In genomic region chr14:56628336-56628735, GRCm38 (mm10) we compare ENCODE assay signal across 15 mouse cellular contexts. TPM values are rescaled to one million over a fixed set of nuclear protein-coding genes. Genes with fewer than 3 reads are reported as not detected.
DNase-seq lines count a peak whose midpoint lies in the region; ATAC-seq and TF ChIP-seq lines count a peak whose summit lies in the region.
"Had no signal": no experiment of that assay in that cellular context is flagged by ENCODE, and none has a peak within 500 bp of the region (broad histone marks: within the 10 kb centered on the region; RNA-seq: fewer than 3 reads in every experiment).

No protein-coding gene starts in this region.

- no peak overlapping the region for H3K9ac ChIP-seq in intestine, embryonic 16.5 days (ENCODE audit: low read depth, low read length)
- H3K9ac ChIP-seq in liver, postnatal 0 days (replicated peaks) = no peak overlapping the region
- H3K9ac ChIP-seq: lung, embryonic 15.5 days; neural tube, embryonic 12.5 days had no signal

- TF ChIP-seq CTCF in liver, postnatal 0 days (IDR thresholded peaks at IDR 0.05; ENCODE audit: low read depth) = no peak

- no peaks in the 10 kb centered on the region for H3K4me1 ChIP-seq in intestine, embryonic 16.5 days (ENCODE audit: control insufficient read depth, insufficient read depth, low read length)
- H3K4me1 ChIP-seq in liver, postnatal 0 days (ENCODE audit: insufficient read depth) = no peaks in the 10 kb centered on the region
- H3K4me1 ChIP-seq: hindbrain, embryonic 10.5 days; lung, embryonic 15.5 days; neural tube, embryonic 12.5 days had no signal

- H3K27me3 ChIP-seq in intestine, embryonic 16.5 days (replicated peaks; ENCODE audit: control insufficient read depth, insufficient read depth, low read length) = no peaks in the 10 kb centered on the region
- no peaks in the 10 kb centered on the region for H3K27me3 ChIP-seq in liver, postnatal 0 days (ENCODE audit: insufficient read depth, low read length)
- H3K27me3 ChIP-seq: lung, embryonic 15.5 days; neural tube, embryonic 12.5 days had no signal

- H3K27ac ChIP-seq in intestine, embryonic 16.5 days (ENCODE audit: low read length) = no peak overlapping the region
- H3K27ac ChIP-seq in liver, postnatal 0 days (ENCODE audit: low read depth) = no peak overlapping the region
- H3K27ac ChIP-seq: hindbrain, embryonic 10.5 days; lung, embryonic 15.5 days; neural tube, embryonic 12.5 days had no signal

- H3K4me2 ChIP-seq in intestine, embryonic 16.5 days (ENCODE audit: low read depth, low read length) = no peak overlapping the region
- H3K4me2 ChIP-seq in liver, postnatal 0 days (ENCODE audit: low read depth, low read length) = no peak overlapping the region
- H3K4me2 ChIP-seq: lung, embryonic 15.5 days; neural tube, embryonic 12.5 days had no signal

- no peak overlapping the region for H3K4me3 ChIP-seq in intestine, embryonic 16.5 days (ENCODE audit: low read length)
- no peak overlapping the region for H3K4me3 ChIP-seq in liver, postnatal 0 days (ENCODE audit: low read depth, low read length)
- H3K4me3 ChIP-seq: hindbrain, embryonic 10.5 days; lung, embryonic 15.5 days; neural tube, embryonic 12.5 days had no signal

- no peak for TF ChIP-seq EP300 in liver, postnatal 0 days (IDR thresholded peaks at IDR 0.05; ENCODE audit: low read depth)

- no peak for ATAC-seq in intestine, embryonic 16.5 days
- no peak for ATAC-seq in liver, postnatal 0 days
- ATAC-seq: inflammation-experienced regulatory T-cells, adult 6 months had no signal

- no peaks in the 10 kb centered on the region for H3K9me3 ChIP-seq in intestine, embryonic 16.5 days (ENCODE audit: control insufficient read depth, low read length)
- H3K9me3 ChIP-seq in liver, postnatal 0 days (ENCODE audit: low read length) = no peaks in the 10 kb centered on the region
- H3K9me3 ChIP-seq: G1E; lung, embryonic 15.5 days; neural tube, embryonic 12.5 days had no signal

- WGBS in intestine, embryonic 16.5 days = 90% methylated on average over 3 of the region's 3 CpGs
- 73% methylated on average over 3 of the region's 3 CpGs for WGBS in liver, postnatal 0 days (ENCODE audit: insufficient replicate concordance)

- peak; percentile 5 for DNase-seq in adipocyte (ENCODE audit: low spot score)
- DNase-seq in brain, embryonic 18.5 days (ENCODE audit: low read depth, low spot score) = peak; percentile 18
- DNase-seq in layer of hippocampus, adult 9-10 months (ENCODE audit: low spot score) = peak; percentile 13
- peak; percentile 8 to 24 for DNase-seq in right cerebral cortex, adult 2 months (ENCODE audit: low spot score in 2 of 2)
- no peak for DNase-seq in adrenal gland, postnatal 10 days
- DNase-seq in liver, postnatal 0 days = no peak
- DNase-seq: adrenal gland, adult 8-10 months; cerebellum, adult 9-11 months; heart, adult 11 months had no signal

- no peaks in the 10 kb centered on the region for H3K36me3 ChIP-seq in intestine, embryonic 16.5 days (ENCODE audit: control insufficient read depth, insufficient read depth, low read length)
- H3K36me3 ChIP-seq in liver, postnatal 0 days (replicated peaks; ENCODE audit: insufficient read depth, low read length) = peaks cover 23% of the 10 kb centered on the region
- H3K36me3 ChIP-seq: hindbrain, embryonic 10.5 days; neural tube, embryonic 12.5 days had no signal

RNA-seq across cellular contexts. Expression of gene Mphosph8, which starts 39.7 kb away (rescaled TPM):
- 10 to 100 TPM; 22.0 to 25.1 TPM for total RNA-seq in adrenal gland, postnatal 10 days (2021)
- polyA plus RNA-seq in intestine, embryonic 16.5 days (2015; fragmentation: Nextera tagmentation; extraction: Ambion mirVana) = 18.7 and 23.2 TPM in 2 replicates
- 9.0 and 9.9 TPM in 2 replicates for polyA plus RNA-seq in liver, postnatal 0 days (2015; fragmentation: Nextera tagmentation; extraction: Ambion mirVana)

RNA-seq across cellular contexts. Expression of gene Parp4, which starts 52.9 kb away (rescaled TPM):
- 10 to 100 TPM; 20.1 to 25.6 TPM for total RNA-seq in adrenal gland, postnatal 10 days (2021)
- 4.1 and 5.1 TPM in 2 replicates for polyA plus RNA-seq in intestine, embryonic 16.5 days (2015; fragmentation: Nextera tagmentation; extraction: Ambion mirVana)
- polyA plus RNA-seq in liver, postnatal 0 days (2015; fragmentation: Nextera tagmentation; extraction: Ambion mirVana) = 3.3 and 3.5 TPM in 2 replicates

RNA-seq across cellular contexts. Expression of gene Cenpj, which starts 53.1 kb away (rescaled TPM):
- total RNA-seq in adrenal gland, postnatal 10 days (2021) = 1 to 10 TPM; 7.2 to 8.0 TPM
- 4.8 and 6.0 TPM in 2 replicates for polyA plus RNA-seq in intestine, embryonic 16.5 days (2015; fragmentation: Nextera tagmentation; extraction: Ambion mirVana)
- polyA plus RNA-seq in liver, postnatal 0 days (2015; fragmentation: Nextera tagmentation; extraction: Ambion mirVana) = 2.0 and 2.1 TPM in 2 replicates

Comparison
In these comparisons a context has a peak if more than half of its experiments do, and no peak if none do; other contexts are left out.
1. DNase-seq: peak in adipocyte (single experiment), brain, embryonic 18.5 days (single experiment), layer of hippocampus, adult 9-10 months (single experiment) and right cerebral cortex, adult 2 months (2 of 2); none in adrenal gland, postnatal 10 days (single experiment) and liver, postnatal 0 days (single experiment).